Mouse (Mus musculus): ENCODE measurements around the gene Frmpd2. TPM values are rescaled to one million over a fixed set of nuclear protein-coding genes. Genes with fewer than 3 reads are reported as not detected.

Frmpd2 gene
- polyA plus RNA-seq, 1 experiment from 2014 or later = 0.25 TPM

DNA sequence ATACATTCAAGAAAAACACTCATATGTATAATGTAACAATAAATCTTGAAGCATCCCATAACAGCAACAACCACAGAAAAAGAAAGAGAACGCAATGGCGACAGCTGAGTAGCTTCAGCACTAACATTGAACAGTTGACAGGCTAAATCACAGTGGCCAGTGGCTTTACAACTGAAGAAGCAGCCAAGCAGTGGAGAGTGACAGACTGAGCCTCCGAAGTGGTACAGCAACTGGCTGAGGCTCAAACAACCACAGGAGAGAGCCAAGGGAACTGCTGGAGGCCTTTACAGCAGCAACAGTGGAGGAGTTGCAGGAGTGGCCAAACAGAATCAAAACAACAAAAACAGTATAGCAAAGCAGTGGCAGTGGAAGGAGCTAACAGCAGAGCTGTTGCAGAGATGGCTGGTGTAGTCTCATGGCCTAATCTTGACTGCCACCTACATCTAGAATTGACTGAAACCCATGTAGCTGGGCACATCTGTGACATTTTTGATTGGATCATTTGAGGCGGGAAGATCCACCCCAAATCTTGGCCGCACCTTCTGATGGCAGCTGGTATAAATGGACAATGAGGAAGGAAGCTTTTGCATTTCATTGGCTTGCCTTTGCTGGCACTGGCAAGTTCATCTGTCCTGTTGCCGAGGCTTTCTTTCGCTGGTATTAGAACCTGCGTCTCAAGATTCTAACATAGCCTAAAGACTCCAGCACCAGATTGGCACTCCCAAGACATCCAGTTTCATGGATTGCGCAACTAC lies 127.1 kb downstream of the Frmpd2 start:
- Histone ChIP-seq H3K4me1 (ENCODE audit: control insufficient read depth, insufficient read depth, low read length) (no peaks in the 10 kb centered on the region), H3K27ac (replicated peaks; ENCODE audit: low read depth, low read length) (no peak overlapping the region), H3K9ac (ENCODE audit: low read depth, low read length) (no peak overlapping the region), H3K4me2 (ENCODE audit: low read depth, low read length) (no peak overlapping the region), H3K9me3 (ENCODE audit: control insufficient read depth, low read length) (no peaks in the 10 kb centered on the region), H3K4me3 (ENCODE audit: low read depth, low read length) (no peak overlapping the region), H3K36me3 (ENCODE audit: control insufficient read depth, insufficient read depth, low read length) (no peaks in the 10 kb centered on the region), H3K27me3 (replicated peaks; ENCODE audit: control insufficient read depth, insufficient read depth, low read length) (no peaks in the 10 kb centered on the region)
- ATAC-seq (ENCODE audit: low read depth) = no peak
- WGBS = 92% methylated on average over 9 of the region's 9 CpGs
- no peak for DNase-seq (ENCODE audit: low spot score)

- Histone ChIP-seq H3K4me1 (ENCODE audit: control insufficient read depth, insufficient read depth, low read length) (no peaks in the 10 kb centered on the region), H3K4me3 (ENCODE audit: low read depth, low read length) (no peak overlapping the region), H3K4me2 (ENCODE audit: low read depth, low read length) (no peak overlapping the region), H3K27me3 (replicated peaks; ENCODE audit: control insufficient read depth, insufficient read depth, low read length) (no peaks in the 10 kb centered on the region), H3K9ac (ENCODE audit: low read depth, low read length) (no peak overlapping the region), H3K9me3 (ENCODE audit: control insufficient read depth, low read length) (no peaks in the 10 kb centered on the region), H3K36me3 (ENCODE audit: control insufficient read depth, insufficient read depth, low read length) (no peaks in the 10 kb centered on the region), H3K27ac (replicated peaks; ENCODE audit: low read depth, low read length) (no peak overlapping the region)
- no peak for ATAC-seq (ENCODE audit: low read depth)
- WGBS = 70% methylated on average over 10 of the region's 10 CpGs
- DNase-seq (ENCODE audit: low spot score) = no peak
These were observed 135.9 kb downstream of the Frmpd2 start for GRCm38 (mm10) chr14:33607431-33607830.

Other genes with a start within 250 kb of the Frmpd2 start
- 13.1 and 14.4 TPM in 2 replicates for gene Mapk8, start 24.5 kb upstream of the Frmpd2 start, polyA plus RNA-seq (2014; fragmentation: Nextera tagmentation; extraction: Ambion mirVana)
- 0.33 and 0.37 TPM in 2 replicates for gene Ptpn20, start 117.5 kb downstream of the Frmpd2 start, polyA plus RNA-seq (2014; fragmentation: Nextera tagmentation; extraction: Ambion mirVana)